Mouse (Mus musculus) kidney, embryonic 14.5 days (tissue): Measurements from ENCODE around the gene Spag9. TPM values are rescaled to one million over a fixed set of nuclear protein-coding genes. Genes with fewer than 3 reads are reported as not detected.

Source experiments
- ATAC-seq: fragments of 200-750 bp; cut with Nextera tagmentation; 2 replicates; pipeline ENCODE4 v1.8.0; 2017; ENCODE audit warnings: moderate number of reproducible peaks, mild to moderate bottlenecking, moderate TSS enrichment, moderate library complexity; ENCODE audit not compliant: low FRiP score, low TSS enrichment
- H3K27ac ChIP-seq: fragments of 300-500 bp; sonication (generic); 2 replicates; pipeline ENCODE4 v1.5.1; 2014; ENCODE audit warnings: low read depth, mild to moderate bottlenecking, low read length, moderate library complexity, mixed read lengths
- H3K27me3 ChIP-seq: fragments of 300-500 bp; sonication (generic); 2 replicates; pipeline ENCODE4 v1.6.1; 2014; ENCODE audit warnings: mild to moderate bottlenecking, low read length; ENCODE audit not compliant: control insufficient read depth, insufficient read depth
- H3K36me3 ChIP-seq: fragments of 300-500 bp; sonication (generic); 2 replicates; pipeline ENCODE4 v1.6.1; 2014; ENCODE audit warnings: low read length, mixed read lengths; ENCODE audit not compliant: control insufficient read depth, insufficient read depth
- H3K4me1 ChIP-seq: fragments of 300-500 bp; sonication (generic); 2 replicates; pipeline ENCODE4 v1.6.1; 2014; ENCODE audit warnings: low read length, mixed read lengths; ENCODE audit not compliant: control insufficient read depth, insufficient read depth
- H3K4me2 ChIP-seq: fragments of 300-500 bp; sonication (generic); replicated peaks from 2 replicates; pipeline ENCODE4 v1.6.1; 2014; ENCODE audit warnings: low read depth, mild to moderate bottlenecking, low read length
- H3K4me3 ChIP-seq: fragments of 300-500 bp; sonication (generic); 2 replicates; pipeline ENCODE4 v1.5.1; 2014; ENCODE audit warnings: mild to moderate bottlenecking, low read length
- H3K9ac ChIP-seq: fragments of 300-500 bp; sonication (generic); 2 replicates; pipeline ENCODE4 v1.6.1; 2014; ENCODE audit warnings: low read depth, mild to moderate bottlenecking, low read length, moderate library complexity
- H3K9me3 ChIP-seq: fragments of 300-500 bp; sonication (generic); 2 replicates; pipeline ENCODE4 v1.6.1; 2016; ENCODE audit warnings: low read length; ENCODE audit not compliant: control insufficient read depth
- WGBS: fragments of 180-500 bp; shearing (Covaris S2); extraction: QIAGEN DNeasy Blood & Tissue Kit; methylation state at CpG from one replicate; pipeline ENCODE4 v1.1.7; 2014; 5-methylcytosine and 5-hydroxymethylcytosine counted together
- polyA plus RNA-seq: library from polyadenylated mRNA; unstranded; fragments of >200 nt; fragmentation: Nextera tagmentation; extraction: Ambion mirVana; gene quantifications from 2 replicates; pipeline ENCODE4 v1.2.1, GENCODE M21; 2014

Spag9 gene
- polyA plus RNA-seq, 1 experiment from 2014 or later, result 55.1 TPM

DNA sequence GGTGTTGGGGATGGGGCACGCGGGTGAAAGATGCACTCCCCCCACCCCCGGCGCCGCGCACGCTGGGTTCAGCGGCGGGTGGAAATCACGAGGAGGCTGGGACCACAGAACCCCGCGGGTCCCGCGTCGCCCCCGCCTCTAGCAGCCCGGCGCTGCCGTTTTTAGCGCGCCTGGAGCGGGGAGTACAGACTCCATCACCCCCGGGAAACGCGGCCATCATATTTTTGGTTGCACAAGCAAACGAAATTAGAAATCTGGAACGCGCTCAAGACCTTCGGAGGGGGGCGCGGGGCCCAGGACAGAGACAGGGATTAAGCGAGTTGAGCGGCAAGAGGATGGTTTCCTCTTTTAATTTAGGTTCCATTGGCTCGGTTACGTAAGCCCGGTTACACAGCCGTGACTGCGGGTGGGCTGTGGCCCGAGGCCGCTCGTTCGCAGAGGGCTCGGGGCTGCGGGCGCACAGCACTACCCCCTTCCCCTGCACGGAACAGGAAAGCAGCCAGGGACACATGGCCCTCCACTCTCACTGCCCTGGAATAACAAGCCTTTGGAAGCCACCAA is 153.1 kb downstream of the Spag9 start:
- peak overlapping the region; percentile 47 for H3K4me3 ChIP-seq
- H3K9me3 ChIP-seq, result no peaks in the 10 kb centered on the region
- WGBS, result under 1% methylated on average over 45 of the region's 46 CpGs
- peaks cover 13% of the 10 kb centered on the region for H3K4me1 ChIP-seq
- H3K27me3 ChIP-seq, result peaks cover 4% of the 10 kb centered on the region; the same call in 1 of the 2 replicates
- H3K4me2 ChIP-seq, result peak overlapping the region; percentile 82
- no peaks in the 10 kb centered on the region for H3K36me3 ChIP-seq
- peak overlapping the region; percentile 60 for H3K9ac ChIP-seq
- H3K27ac ChIP-seq, result no peak overlapping the region; the same call in 1 of the 2 replicates
- ATAC-seq, result peak; percentile 56; the same call in 1 of the 2 replicates

GRCm38 (mm10) chr11:94149509-94150259 is 153.8 kb downstream of the Spag9 start:
- 23% methylated on average over 16 of the region's 16 CpGs for WGBS
- ATAC-seq, result no peak
- Histone ChIP-seq H3K4me1 (peaks cover 13% of the 10 kb centered on the region), H3K9ac (peak overlapping the region; percentile 60; the same call in 1 of the 2 replicates), H3K9me3 (no peaks in the 10 kb centered on the region), H3K4me2 (peak overlapping the region; percentile 82), H3K36me3 (no peaks in the 10 kb centered on the region), H3K27ac (no peak overlapping the region), H3K4me3 (peak overlapping the region; percentile 47), H3K27me3 (peaks cover 4% of the 10 kb centered on the region; the same call in 1 of the 2 replicates)

DNA sequence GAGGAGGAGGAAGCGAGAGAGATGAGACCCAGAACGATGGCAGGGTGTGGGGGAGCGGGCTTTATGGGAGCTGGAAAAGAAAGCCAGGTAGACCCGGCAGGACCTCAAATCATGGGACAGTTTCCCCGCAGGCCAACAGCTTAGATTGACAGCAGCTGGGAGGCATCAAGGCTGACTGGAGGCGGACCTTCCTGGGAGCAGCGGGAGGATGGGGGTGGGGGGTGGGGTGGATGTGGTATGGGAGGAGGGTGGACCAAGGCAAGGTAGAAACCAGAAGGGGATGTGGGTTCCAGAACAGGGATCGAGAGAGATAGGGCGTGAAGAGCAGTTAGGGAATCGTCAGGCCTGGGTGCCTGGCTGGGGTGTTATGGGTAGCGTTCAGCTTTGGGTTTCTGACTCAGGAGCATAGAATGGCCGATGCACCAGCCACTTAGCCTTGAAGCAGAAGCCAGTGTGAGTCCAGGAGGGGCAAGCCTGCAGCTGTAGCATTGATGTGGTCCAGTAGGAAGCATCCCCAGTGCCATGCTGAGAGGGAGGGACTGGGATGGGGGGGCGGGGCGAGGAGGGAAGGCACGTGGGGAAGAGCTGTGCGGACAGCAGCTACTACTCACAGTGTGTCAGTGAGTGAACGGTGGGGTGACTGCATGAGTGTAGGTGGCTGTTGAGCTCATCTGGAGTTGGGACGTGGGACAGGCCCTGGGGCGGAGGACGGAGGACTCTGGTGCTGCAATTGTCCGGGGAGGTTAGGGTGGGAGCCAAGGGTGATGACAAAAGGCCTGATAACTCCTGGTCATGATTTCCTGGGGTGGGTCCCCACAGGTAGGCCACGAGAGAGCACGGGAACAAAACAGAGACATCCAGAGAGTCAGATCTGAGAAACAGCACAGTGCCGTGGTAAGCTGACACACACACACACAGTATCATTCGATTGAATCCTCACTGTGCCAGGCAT is 154.9 kb downstream of the Spag9 start:
- Histone ChIP-seq H3K9ac (no peak overlapping the region), H3K27me3 (peaks cover 4% of the 10 kb centered on the region; the same call in 1 of the 2 replicates), H3K36me3 (no peaks in the 10 kb centered on the region), H3K4me1 (peaks cover 13% of the 10 kb centered on the region), H3K4me2 (no peak overlapping the region), H3K27ac (no peak overlapping the region), H3K9me3 (no peaks in the 10 kb centered on the region), H3K4me3 (no peak overlapping the region)
- peak; percentile 21 for ATAC-seq
- 31% methylated on average over 24 of the region's 25 CpGs for WGBS

- Histone ChIP-seq H3K9ac (no peak overlapping the region), H3K4me2 (no peak overlapping the region), H3K4me1 (peaks cover 21% of the 10 kb centered on the region), H3K4me3 (no peak overlapping the region), H3K36me3 (no peaks in the 10 kb centered on the region), H3K27ac (no peak overlapping the region), H3K27me3 (peaks cover 4% of the 10 kb centered on the region; the same call in 1 of the 2 replicates), H3K9me3 (no peaks in the 10 kb centered on the region)
- ATAC-seq, result no peak
- 87% methylated on average over 3 of the region's 3 CpGs for WGBS
Measured at GRCm38 (mm10) chr11:94154201-94154600, 158.3 kb downstream of the Spag9 start.

GRCm38 (mm10) chr11:94158521-94158920 is 162.6 kb downstream of the Spag9 start:
- no peak for ATAC-seq
- Histone ChIP-seq H3K4me3 (no peak overlapping the region), H3K4me1 (peaks cover 25% of the 10 kb centered on the region), H3K9ac (no peak overlapping the region), H3K9me3 (no peaks in the 10 kb centered on the region), H3K27ac (no peak overlapping the region), H3K27me3 (no peaks in the 10 kb centered on the region), H3K36me3 (no peaks in the 10 kb centered on the region), H3K4me2 (no peak overlapping the region)
- 34% methylated on average over 14 of the region's 14 CpGs for WGBS

GRCm38 (mm10) chr11:94159066-94159880 is 163.4 kb downstream of the Spag9 start:
- H3K4me2 ChIP-seq, result no peak overlapping the region
- H3K9ac ChIP-seq, result no peak overlapping the region
- H3K27me3 ChIP-seq, result no peaks in the 10 kb centered on the region
- 65% methylated on average over 14 of the region's 14 CpGs for WGBS
- no peaks in the 10 kb centered on the region for H3K36me3 ChIP-seq
- no peak overlapping the region for H3K4me3 ChIP-seq
- peaks cover 25% of the 10 kb centered on the region for H3K4me1 ChIP-seq
- ATAC-seq, result no peak; the same call in 1 of the 2 replicates
- H3K9me3 ChIP-seq, result no peaks in the 10 kb centered on the region
- no peak overlapping the region for H3K27ac ChIP-seq

- WGBS, result 59% methylated on average over 7 of the region's 7 CpGs
- no peak overlapping the region for H3K4me3 ChIP-seq
- H3K9ac ChIP-seq, result no peak overlapping the region
- H3K4me1 ChIP-seq, result peaks cover 25% of the 10 kb centered on the region
- no peak overlapping the region for H3K27ac ChIP-seq
- H3K36me3 ChIP-seq, result no peaks in the 10 kb centered on the region
- no peak for ATAC-seq
- H3K27me3 ChIP-seq, result no peaks in the 10 kb centered on the region
- H3K9me3 ChIP-seq, result no peaks in the 10 kb centered on the region
- peak overlapping the region; percentile 29; the same call in 1 of the 2 replicates for H3K4me2 ChIP-seq
Measured at GRCm38 (mm10) chr11:94159911-94160415, 164.1 kb downstream of the Spag9 start.
